Mouse (Mus musculus) kidney, postnatal 0 days (tissue): ENCODE measurements around the gene Laptm5. TPM values are rescaled to one million over a fixed set of nuclear protein-coding genes. Genes with fewer than 3 reads are reported as not detected.

ENCODE experiments used
- ATAC-seq: fragments of 200-750 bp; cut with Nextera tagmentation; replicated peaks from 2 replicates; pipeline ENCODE4 v1.8.0; 2017; ENCODE audit warnings: low read depth, moderate number of reproducible peaks, moderate TSS enrichment, moderate library complexity; ENCODE audit not compliant: low FRiP score
- DNase-seq: peaks from one replicate; pipeline ENCODE4 v3.0.0-alpha.2; 2016; ENCODE audit warnings: low spot score
- H3K27ac ChIP-seq: fragments of 300-500 bp; sonication (generic); 2 replicates; pipeline ENCODE4 v1.5.1; 2014; ENCODE audit warnings: mild to moderate bottlenecking
- H3K27me3 ChIP-seq: fragments of 300-500 bp; sonication (generic); 2 replicates; pipeline ENCODE4 v1.6.1; 2014; ENCODE audit warnings: low read length, mixed read lengths; ENCODE audit not compliant: insufficient read depth
- H3K36me3 ChIP-seq: fragments of 300-500 bp; sonication (generic); 2 replicates; pipeline ENCODE4 v1.6.1; 2014; ENCODE audit warnings: low read length, mixed read lengths; ENCODE audit not compliant: insufficient read depth
- H3K4me1 ChIP-seq: fragments of 300-500 bp; sonication (generic); replicated peaks from 2 replicates; pipeline ENCODE4 v1.6.1; 2014; ENCODE audit warnings: antibody characterized with exemption, low read length, mixed read lengths; ENCODE audit not compliant: insufficient read depth
- H3K4me2 ChIP-seq: fragments of 300-500 bp; sonication (generic); 2 replicates; pipeline ENCODE4 v1.6.1; 2014; ENCODE audit warnings: mild to moderate bottlenecking, low read length, moderate library complexity, mixed read lengths
- H3K4me3 ChIP-seq: fragments of 300-500 bp; sonication (generic); replicated peaks from 2 replicates; pipeline ENCODE4 v1.5.1; 2014; ENCODE audit warnings: low read depth, low read length
- H3K9ac ChIP-seq: fragments of 300-500 bp; sonication (generic); 2 replicates; pipeline ENCODE4 v1.6.1; 2014; ENCODE audit warnings: low read depth, low read length
- H3K9me3 ChIP-seq: fragments of 300-500 bp; sonication (generic); replicated peaks from 2 replicates; pipeline ENCODE4 v1.6.1; 2016; ENCODE audit warnings: low read length, inconsistent platforms, mixed read lengths
- CTCF ChIP-seq: IDR thresholded peaks from 2 replicates; pipeline ENCODE4 v1.5.1; 2016; ENCODE audit warnings: antibody characterized with exemption, low read depth, mild to moderate bottlenecking, moderate library complexity
- WGBS: fragments of 180-500 bp; shearing (Covaris S2); extraction: QIAGEN DNeasy Blood & Tissue Kit; methylation state at CpG from one replicate; pipeline ENCODE4 v1.1.7; 2014; 5-methylcytosine and 5-hydroxymethylcytosine counted together
- polyA plus RNA-seq: library from polyadenylated mRNA; unstranded; fragments of >200 nt; fragmentation: Nextera tagmentation; extraction: Ambion mirVana; gene quantifications from 2 replicates; pipeline ENCODE4 v1.2.1, GENCODE M21; 2015

The Laptm5 gene
- polyA plus RNA-seq, 1 experiment from 2014 or later = 26.8 TPM

DNA sequence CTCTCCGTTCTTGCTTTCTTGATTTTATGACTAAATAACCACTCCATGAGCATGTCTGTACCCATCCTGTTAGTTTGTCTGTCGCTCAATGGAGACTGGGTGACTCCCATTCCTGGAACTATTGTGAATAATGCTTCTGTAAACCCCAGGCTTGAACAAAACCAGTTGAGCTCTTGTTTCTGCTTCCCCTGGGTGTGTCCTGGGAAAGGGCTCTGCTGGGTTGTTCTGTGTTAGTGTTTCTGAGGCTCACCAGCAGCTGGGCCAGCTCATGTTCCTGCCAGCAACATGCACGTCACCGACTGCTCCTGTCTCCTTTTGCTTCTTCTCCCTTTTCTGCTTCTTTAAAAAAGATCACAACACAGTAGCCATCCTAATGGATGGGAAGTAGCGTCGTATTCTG, 17.2 kb upstream of the Laptm5 start:
- TF ChIP-seq CTCF = no peak
- ATAC-seq = no peak
- Histone ChIP-seq H3K36me3 (no peaks in the 10 kb centered on the region), H3K27me3 (no peaks in the 10 kb centered on the region), H3K9ac (no peak overlapping the region), H3K4me2 (no peak overlapping the region), H3K27ac (no peak overlapping the region), H3K9me3 (no peaks in the 10 kb centered on the region), H3K4me3 (no peak overlapping the region), H3K4me1 (no peaks in the 10 kb centered on the region)
- no peak for DNase-seq
- 68% methylated on average over 6 of the region's 6 CpGs for WGBS

DNA sequence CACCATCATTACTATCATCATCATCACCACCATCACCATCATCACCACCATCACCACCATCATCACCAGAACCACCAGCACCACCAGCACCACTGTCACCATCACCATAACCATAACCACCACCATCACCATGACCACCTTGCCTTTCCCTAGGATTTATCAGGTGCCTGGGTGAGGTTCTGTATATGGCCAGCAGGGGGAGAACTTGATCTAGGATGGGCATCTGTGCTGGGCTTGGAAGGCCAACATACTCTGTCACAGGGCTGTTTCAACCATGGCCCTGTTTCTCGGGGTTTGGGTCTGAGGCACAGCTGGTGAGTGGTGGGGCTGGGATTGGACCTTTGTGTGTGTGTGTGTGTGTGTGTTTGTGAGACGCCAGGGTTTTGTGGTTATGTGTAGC, 16.6 kb upstream of the Laptm5 start:
- Histone ChIP-seq H3K4me2 (no peak overlapping the region), H3K9me3 (no peaks in the 10 kb centered on the region), H3K9ac (no peak overlapping the region), H3K4me3 (no peak overlapping the region), H3K27me3 (no peaks in the 10 kb centered on the region), H3K36me3 (no peaks in the 10 kb centered on the region), H3K27ac (no peak overlapping the region), H3K4me1 (no peaks in the 10 kb centered on the region)
- DNase-seq = peak; percentile 69
- 80% methylated on average over 2 of the region's 2 CpGs for WGBS
- no peak for ATAC-seq
- peak; percentile 83 for TF ChIP-seq CTCF

DNA sequence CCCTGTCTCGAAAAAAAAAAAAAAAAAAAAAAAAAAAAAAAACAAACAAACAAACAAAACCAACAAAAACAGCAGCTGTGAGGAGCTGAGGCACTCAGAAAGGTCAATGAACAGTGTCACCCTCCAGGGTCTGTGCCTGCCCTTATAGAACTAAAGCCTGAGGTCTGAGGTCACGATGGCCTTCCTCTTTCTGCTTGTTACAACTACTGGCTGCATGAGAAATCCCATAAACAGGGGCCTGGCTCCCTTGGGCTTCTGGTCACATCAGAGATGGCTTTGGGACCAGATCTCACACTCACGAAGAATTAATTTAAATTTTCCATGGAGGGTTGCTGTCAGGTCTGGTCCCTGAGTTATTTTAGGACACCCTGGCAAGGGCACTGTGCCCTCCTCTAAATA, 13.5 kb upstream of the Laptm5 start:
- no peaks in the 10 kb centered on the region for H3K9me3 ChIP-seq
- H3K27me3 ChIP-seq = no peaks in the 10 kb centered on the region
- H3K4me1 ChIP-seq = no peaks in the 10 kb centered on the region; the same call in 1 of the 2 replicates
- DNase-seq (no peak), ATAC-seq (no peak)
- H3K36me3 ChIP-seq = no peaks in the 10 kb centered on the region
- WGBS = 75% methylated on average over 2 of the region's 3 CpGs
- H3K4me3 ChIP-seq = no peak overlapping the region
- no peak overlapping the region for H3K4me2 ChIP-seq
- H3K27ac ChIP-seq = no peak overlapping the region
- H3K9ac ChIP-seq = no peak overlapping the region
- no peak for TF ChIP-seq CTCF

DNA sequence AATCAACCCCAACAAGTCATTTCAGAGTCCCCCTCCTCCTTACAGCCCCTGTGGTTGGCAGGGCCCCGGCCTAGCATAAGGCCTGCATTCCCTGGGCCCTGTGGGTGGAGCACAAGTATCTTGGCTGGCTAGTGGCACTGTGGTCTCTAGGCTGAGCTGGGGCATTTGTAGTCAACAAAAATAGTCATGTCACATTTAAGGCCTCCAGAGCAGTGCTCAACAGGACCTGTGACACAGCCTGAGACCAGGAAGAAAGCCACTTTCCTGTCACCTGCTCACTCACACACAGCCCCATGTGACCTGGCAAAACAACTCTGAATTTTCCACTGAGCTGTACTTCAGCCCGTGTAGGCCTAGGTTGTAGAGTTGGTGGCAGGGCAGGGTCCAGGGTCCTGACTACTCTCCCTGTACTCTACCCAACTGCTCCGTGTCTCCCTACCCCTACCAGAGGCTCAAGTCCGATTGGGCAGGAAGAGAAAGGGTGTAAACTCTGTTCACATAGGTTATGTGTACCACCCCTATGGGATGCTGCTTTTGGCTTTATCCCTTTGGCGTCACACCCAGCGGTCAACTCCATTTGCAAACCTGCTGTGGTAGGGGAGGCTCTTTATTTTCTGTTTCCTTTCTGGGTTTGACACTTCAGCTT, 13.0 kb upstream of the Laptm5 start:
- H3K36me3 ChIP-seq = no peaks in the 10 kb centered on the region
- no peaks in the 10 kb centered on the region for H3K9me3 ChIP-seq
- no peak overlapping the region for H3K9ac ChIP-seq
- no peak overlapping the region for H3K27ac ChIP-seq
- DNase-seq (no peak), ATAC-seq (no peak)
- no peaks in the 10 kb centered on the region for H3K27me3 ChIP-seq
- TF ChIP-seq CTCF = no peak
- H3K4me1 ChIP-seq = no peaks in the 10 kb centered on the region; the same call in 1 of the 2 replicates
- H3K4me2 ChIP-seq = no peak overlapping the region
- no peak overlapping the region for H3K4me3 ChIP-seq
- WGBS = 78% methylated on average over 6 of the region's 6 CpGs

DNA sequence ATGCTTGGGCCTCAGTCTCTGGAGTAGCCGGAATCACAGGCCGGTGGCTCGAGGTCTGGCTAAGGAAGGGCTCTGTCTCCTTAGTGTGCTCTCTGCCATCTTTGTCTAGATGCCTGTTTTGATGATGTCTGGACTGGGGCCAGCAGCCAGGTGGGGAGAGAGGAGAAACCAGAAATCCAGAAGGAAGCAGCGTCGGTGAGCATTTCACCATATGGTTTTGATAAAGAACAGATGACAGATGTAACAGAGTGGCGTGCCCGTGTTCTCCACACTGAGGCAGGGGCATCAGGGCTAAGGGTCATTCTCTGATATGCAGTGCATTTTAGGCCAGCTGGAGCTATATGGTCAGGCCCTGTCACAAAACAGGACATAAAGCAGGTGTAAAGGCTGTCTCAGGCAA, 12.2 kb upstream of the Laptm5 start:
- Histone ChIP-seq H3K4me3 (no peak overlapping the region), H3K27me3 (no peaks in the 10 kb centered on the region), H3K9ac (no peak overlapping the region), H3K4me1 (no peaks in the 10 kb centered on the region; the same call in 1 of the 2 replicates), H3K27ac (no peak overlapping the region), H3K9me3 (no peaks in the 10 kb centered on the region), H3K4me2 (no peak overlapping the region), H3K36me3 (no peaks in the 10 kb centered on the region)
- 58% methylated on average over 7 of the region's 7 CpGs for WGBS
- no peak for TF ChIP-seq CTCF
- ATAC-seq = no peak
- no peak for DNase-seq

DNA sequence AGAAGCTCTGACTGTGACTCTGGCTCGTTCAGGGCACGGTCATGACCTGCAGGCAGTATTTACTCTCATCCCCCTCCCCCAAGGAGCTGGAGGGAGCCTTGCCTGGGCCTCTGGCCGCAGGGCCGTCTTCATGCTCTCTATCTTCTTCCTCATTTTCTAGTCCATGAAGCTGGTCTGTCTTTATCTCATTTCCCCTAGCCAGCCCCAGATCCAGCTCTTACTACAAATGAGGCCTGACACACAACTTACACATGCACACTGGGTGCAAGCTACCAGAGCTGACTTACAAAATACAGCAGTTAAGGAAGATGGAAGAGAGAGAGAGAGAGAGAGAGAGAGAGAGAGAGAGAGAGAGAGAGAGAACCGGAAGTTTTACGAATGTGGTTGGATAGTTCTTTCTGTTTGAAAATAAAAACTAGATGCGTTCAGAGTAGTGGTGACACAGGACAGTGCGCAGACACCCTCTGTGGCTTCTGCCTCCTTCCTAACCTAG, 10.6 kb upstream of the Laptm5 start:
- Histone ChIP-seq H3K9me3 (no peaks in the 10 kb centered on the region), H3K4me1 (no peaks in the 10 kb centered on the region; the same call in 1 of the 2 replicates), H3K4me3 (no peak overlapping the region), H3K27me3 (no peaks in the 10 kb centered on the region), H3K4me2 (no peak overlapping the region), H3K9ac (no peak overlapping the region), H3K36me3 (no peaks in the 10 kb centered on the region), H3K27ac (no peak overlapping the region)
- TF ChIP-seq CTCF = no peak
- no peak for ATAC-seq
- DNase-seq = peak; percentile 29
- WGBS = 43% methylated on average over 8 of the region's 8 CpGs

DNA sequence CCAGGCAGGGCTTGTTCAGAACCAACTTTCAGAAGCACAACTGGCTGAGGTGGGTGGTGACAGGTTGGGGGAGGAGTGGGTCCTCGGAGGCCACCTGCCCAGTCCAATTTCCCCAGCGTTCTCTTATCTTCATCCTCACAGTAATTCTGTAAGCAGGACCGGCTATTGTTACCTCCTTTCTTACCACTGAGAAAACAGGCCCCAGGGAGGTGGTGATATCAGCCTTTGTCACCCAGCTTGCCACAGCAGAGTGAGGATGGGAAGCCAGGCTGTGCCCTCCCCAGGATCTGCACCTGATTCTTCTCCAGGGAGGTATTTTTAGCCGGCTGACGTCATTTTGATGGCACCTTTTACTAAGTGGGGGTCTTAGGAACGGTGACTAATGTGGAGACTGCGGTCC, 7.9 kb upstream of the Laptm5 start:
- Histone ChIP-seq H3K4me1 (peaks cover 6% of the 10 kb centered on the region; the same call in 1 of the 2 replicates), H3K27me3 (no peaks in the 10 kb centered on the region), H3K27ac (no peak overlapping the region), H3K4me2 (no peak overlapping the region), H3K36me3 (no peaks in the 10 kb centered on the region), H3K9ac (no peak overlapping the region), H3K9me3 (no peaks in the 10 kb centered on the region), H3K4me3 (no peak overlapping the region)
- DNase-seq (no peak), ATAC-seq (no peak)
- 72% methylated on average over 7 of the region's 7 CpGs for WGBS
- no peak for TF ChIP-seq CTCF
